Mouse (Mus musculus) stomach, embryonic 16.5 days (tissue): Measurements from ENCODE around the gene Nsun5. TPM values are rescaled to one million over a fixed set of nuclear protein-coding genes. Genes with fewer than 3 reads are reported as not detected.

Experiments
- ATAC-seq: fragments of 200-750 bp; cut with Nextera tagmentation; 2 replicates; pipeline ENCODE4 v1.8.0; 2017; ENCODE audit warnings: moderate number of reproducible peaks, moderate TSS enrichment; ENCODE audit not compliant: insufficient read depth, low FRiP score
- H3K27ac ChIP-seq: fragments of 300-500 bp; sonication (generic); 2 replicates; pipeline ENCODE4 v1.5.1; 2014; ENCODE audit warnings: low read length
- H3K27me3 ChIP-seq: fragments of 300-500 bp; sonication (generic); 2 replicates; pipeline ENCODE4 v1.6.1; 2014; ENCODE audit warnings: low read length, control low read depth, mixed read lengths; ENCODE audit not compliant: control insufficient read depth, insufficient read depth
- H3K36me3 ChIP-seq: fragments of 300-500 bp; sonication (generic); 2 replicates; pipeline ENCODE4 v1.6.1; 2014; ENCODE audit warnings: low read length; ENCODE audit not compliant: control insufficient read depth, insufficient read depth
- H3K4me1 ChIP-seq: fragments of 300-500 bp; sonication (generic); 2 replicates; pipeline ENCODE4 v1.6.1; 2014; ENCODE audit warnings: low read length, control low read depth, mixed read lengths; ENCODE audit not compliant: control insufficient read depth, insufficient read depth
- H3K4me2 ChIP-seq: fragments of 300-500 bp; sonication (generic); 2 replicates; pipeline ENCODE4 v1.6.1; 2014; ENCODE audit warnings: low read depth, low read length, mixed read lengths
- H3K4me3 ChIP-seq: fragments of 300-500 bp; sonication (generic); replicated peaks from 2 replicates; pipeline ENCODE4 v1.5.1; 2014; ENCODE audit warnings: mild to moderate bottlenecking, low read length
- H3K9ac ChIP-seq: fragments of 300-500 bp; sonication (generic); 2 replicates; pipeline ENCODE4 v1.6.1; 2014; ENCODE audit warnings: low read length
- H3K9me3 ChIP-seq: fragments of 300-500 bp; sonication (generic); replicated peaks from 2 replicates; pipeline ENCODE4 v1.6.1; 2016; ENCODE audit warnings: low read length, control low read depth; ENCODE audit not compliant: control insufficient read depth
- WGBS: fragments of 180-500 bp; shearing (Covaris S2); extraction: QIAGEN DNeasy Blood & Tissue Kit; methylation state at CpG from one replicate; pipeline ENCODE4 v1.1.7; 2014; 5-methylcytosine and 5-hydroxymethylcytosine counted together
- polyA plus RNA-seq: library from polyadenylated mRNA; unstranded; fragments of >200 nt; fragmentation: Nextera tagmentation; extraction: Ambion mirVana; gene quantifications from 2 replicates; pipeline ENCODE4 v1.2.1, GENCODE M21; 2015

The Nsun5 gene
- polyA plus RNA-seq, 1 experiment from 2014 or later: 31.5 TPM

DNA sequence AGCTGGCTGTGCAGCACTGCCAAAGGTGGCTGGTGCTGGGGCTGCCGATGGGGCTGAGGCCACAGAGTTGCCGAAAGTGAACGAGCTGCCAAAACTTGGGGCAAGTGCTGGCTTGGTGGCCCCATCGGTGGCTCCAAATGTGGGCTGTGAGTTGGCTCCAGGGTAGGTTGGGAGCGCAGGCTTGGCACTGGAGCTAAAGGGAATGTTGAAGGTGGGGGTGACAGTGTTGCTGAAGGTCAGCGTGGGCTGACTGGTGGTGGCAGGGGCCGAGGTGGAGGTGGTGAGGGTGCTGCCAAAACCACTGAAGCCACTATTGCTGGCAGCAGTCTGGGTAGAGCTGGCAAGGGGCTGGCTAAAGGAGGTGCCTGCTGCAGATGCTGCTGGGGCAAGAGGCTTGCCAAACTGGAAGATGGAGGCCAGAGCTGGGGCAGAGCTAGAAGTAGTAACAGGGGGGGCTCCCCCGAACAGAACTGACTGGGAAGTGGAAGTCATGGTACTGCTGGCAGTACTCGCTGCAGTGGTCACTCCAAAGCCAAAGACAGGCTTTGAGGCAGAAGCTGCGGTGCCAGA is 11.7 kb downstream of the Nsun5 start:
- 93% methylated on average over 10 of the region's 10 CpGs for WGBS
- Histone ChIP-seq H3K4me2 (no peak overlapping the region), H3K9me3 (no peaks in the 10 kb centered on the region), H3K9ac (no peak overlapping the region), H3K27me3 (no peaks in the 10 kb centered on the region), H3K36me3 (peaks cover 38% of the 10 kb centered on the region), H3K27ac (no peak overlapping the region), H3K4me3 (no peak overlapping the region), H3K4me1 (no peaks in the 10 kb centered on the region)
- ATAC-seq: no peak

DNA sequence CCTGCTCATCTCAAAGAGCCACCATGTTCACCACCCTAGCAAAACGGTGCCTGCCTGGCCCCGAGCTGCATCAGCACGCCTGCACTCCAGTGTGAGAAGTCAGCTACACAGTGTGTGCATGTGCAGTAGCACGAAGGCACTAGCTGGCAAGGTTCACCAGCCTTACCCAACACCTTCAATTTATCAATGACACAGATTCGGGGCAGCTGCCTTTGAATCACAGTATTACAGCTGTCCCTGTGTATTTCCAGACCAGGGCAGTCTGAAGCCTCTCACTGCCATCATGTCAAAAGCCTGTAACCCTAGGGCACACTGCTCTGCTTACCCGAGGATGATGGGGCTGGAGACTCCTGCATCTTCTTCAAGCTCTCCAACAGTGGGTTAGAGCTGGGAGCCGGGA is 13.0 kb downstream of the Nsun5 start:
- no peak for ATAC-seq
- Histone ChIP-seq H3K36me3 (peaks cover 51% of the 10 kb centered on the region), H3K27ac (no peak overlapping the region), H3K4me1 (no peaks in the 10 kb centered on the region), H3K4me3 (no peak overlapping the region), H3K9me3 (no peaks in the 10 kb centered on the region), H3K9ac (no peak overlapping the region), H3K4me2 (no peak overlapping the region), H3K27me3 (no peaks in the 10 kb centered on the region)
- WGBS: 89% methylated on average over 7 of the region's 7 CpGs

- peaks cover 56% of the 10 kb centered on the region for H3K36me3 ChIP-seq
- no peak for ATAC-seq
These were observed 14.0 kb downstream of the Nsun5 start for GRCm38 (mm10) chr5:135383771-135384170.

DNA sequence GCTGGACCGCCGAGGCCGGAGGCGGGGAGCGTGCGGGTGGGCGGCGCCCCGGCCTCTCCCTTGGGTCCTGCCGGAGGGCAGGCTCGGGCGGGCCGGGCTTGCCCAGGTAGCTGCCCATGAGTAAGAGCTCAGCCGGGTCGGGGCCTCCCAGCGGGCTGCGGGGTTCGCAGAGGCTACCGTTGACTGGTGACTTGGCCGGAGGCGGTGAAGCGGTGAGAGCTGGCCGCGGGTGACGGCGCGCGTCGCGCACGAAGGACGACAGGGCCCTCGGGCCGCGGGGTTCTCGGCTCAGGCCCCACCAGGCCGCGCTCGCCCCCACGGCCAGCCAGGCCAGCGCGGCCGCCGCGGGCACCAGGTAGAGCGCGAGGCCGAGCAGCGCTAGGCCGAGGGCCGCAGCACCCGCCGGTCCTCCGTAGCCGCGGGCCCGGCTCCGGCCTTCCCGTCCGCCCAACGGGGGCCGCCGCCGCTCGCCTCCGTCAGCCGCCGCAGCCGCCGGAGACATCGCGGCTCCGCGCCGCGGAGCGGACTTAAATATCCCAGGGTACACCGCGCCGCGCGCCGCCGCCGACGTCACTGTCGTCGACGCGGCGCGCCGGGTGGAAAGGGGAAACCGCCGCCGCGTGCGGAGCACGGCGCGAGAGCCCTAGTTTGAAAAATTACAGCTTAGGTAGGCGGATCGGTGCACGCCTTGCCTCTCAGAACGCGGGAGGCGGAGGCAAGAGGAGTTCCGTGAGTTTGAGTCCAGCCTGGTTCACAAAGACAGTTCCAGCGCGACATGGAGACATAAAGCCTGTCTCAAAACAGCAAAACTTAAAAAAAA is 24.5 kb downstream of the Nsun5 start, which contains the start of gene Pom121:
Gene Pom121, minus strand, starts transcription at position 543 of the 820 bp plus-strand sequence.
- WGBS: under 1% methylated on average over 104 of the region's 110 CpGs
- Histone ChIP-seq H3K9me3 (no peaks in the 10 kb centered on the region), H3K4me3 (peak within 1 kb of the TSS; percentile 83), H3K4me2 (peak within 1 kb of the TSS; percentile 73), H3K4me1 (peaks cover 10% of the 10 kb centered on the region), H3K9ac (peak within 1 kb of the TSS; percentile 98), H3K36me3 (peaks cover 18% of the 10 kb centered on the region), H3K27ac (peak within 1 kb of the TSS; percentile 86), H3K27me3 (no peaks in the 10 kb centered on the region)
- peak; percentile 93 for ATAC-seq

More at GRCm38 (mm10) chr5:135383771-135384170, 14.0 kb downstream of the Nsun5 start:
- Histone ChIP-seq H3K27me3 (no peaks in the 10 kb centered on the region), H3K4me2 (no peak overlapping the region), H3K4me1 (no peaks in the 10 kb centered on the region), H3K27ac (no peak overlapping the region), H3K9ac (no peak overlapping the region), H3K9me3 (no peaks in the 10 kb centered on the region), H3K4me3 (no peak overlapping the region)
- WGBS: 81% methylated on average over 10 of the region's 10 CpGs

GRCm38 (mm10) chr5:135395826-135396225 is 26.1 kb downstream of the Nsun5 start:
- H3K36me3 ChIP-seq: peaks cover 6% of the 10 kb centered on the region; the same call in 1 of the 2 replicates
- H3K27ac ChIP-seq: no peak overlapping the region
- no peaks in the 10 kb centered on the region for H3K9me3 ChIP-seq
- H3K4me3 ChIP-seq: no peak overlapping the region
- ATAC-seq: no peak
- no peaks in the 10 kb centered on the region for H3K27me3 ChIP-seq
- 45% methylated on average over 5 of the region's 5 CpGs for WGBS
- H3K4me1 ChIP-seq: peaks cover 10% of the 10 kb centered on the region
- H3K9ac ChIP-seq: no peak overlapping the region
- H3K4me2 ChIP-seq: no peak overlapping the region

DNA sequence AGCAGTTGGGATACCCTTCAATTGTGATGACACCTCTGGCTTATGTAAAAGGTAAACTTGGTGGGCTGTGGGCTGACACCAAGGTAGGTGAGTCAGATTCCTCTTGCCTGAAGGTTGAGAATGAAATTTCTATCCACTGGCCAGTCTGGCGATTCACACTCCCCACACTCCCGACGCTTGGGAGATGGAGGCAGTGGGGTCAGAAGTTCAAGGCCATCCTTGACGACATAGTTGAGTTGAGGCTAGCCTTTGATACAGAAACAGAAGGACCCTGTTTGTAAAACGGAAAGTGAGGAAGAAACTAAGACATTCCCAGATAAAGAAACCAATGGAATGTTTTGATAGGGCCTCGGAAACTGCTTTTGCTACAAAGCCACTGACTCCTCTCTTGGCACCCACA is 29.6 kb downstream of the Nsun5 start:
- Histone ChIP-seq H3K27ac (no peak overlapping the region), H3K9me3 (no peaks in the 10 kb centered on the region), H3K4me2 (no peak overlapping the region), H3K27me3 (no peaks in the 10 kb centered on the region), H3K36me3 (no peaks in the 10 kb centered on the region), H3K9ac (no peak overlapping the region), H3K4me1 (no peaks in the 10 kb centered on the region), H3K4me3 (no peak overlapping the region)
- ATAC-seq: no peak
- WGBS: 49% methylated on average over 6 of the region's 6 CpGs

GRCm38 (mm10) chr5:135400244-135400643 is 30.5 kb downstream of the Nsun5 start:
- H3K4me1 ChIP-seq: no peaks in the 10 kb centered on the region
- H3K9ac ChIP-seq: no peak overlapping the region
- peak; percentile 63; the same call in 1 of the 2 replicates for ATAC-seq
- H3K27me3 ChIP-seq: no peaks in the 10 kb centered on the region
- H3K27ac ChIP-seq: no peak overlapping the region
- 5% methylated on average over 2 of the region's 2 CpGs for WGBS
- H3K36me3 ChIP-seq: no peaks in the 10 kb centered on the region
- no peaks in the 10 kb centered on the region for H3K9me3 ChIP-seq
- H3K4me2 ChIP-seq: no peak overlapping the region
- no peak overlapping the region for H3K4me3 ChIP-seq

GRCm38 (mm10) chr5:135404623-135405022 is 34.9 kb downstream of the Nsun5 start:
- Histone ChIP-seq H3K4me2 (no peak overlapping the region), H3K4me1 (no peaks in the 10 kb centered on the region), H3K27ac (no peak overlapping the region), H3K36me3 (no peaks in the 10 kb centered on the region), H3K9me3 (no peaks in the 10 kb centered on the region), H3K9ac (no peak overlapping the region), H3K4me3 (no peak overlapping the region), H3K27me3 (no peaks in the 10 kb centered on the region)
- WGBS: 38% methylated on average over 20 of the region's 20 CpGs
- no peak for ATAC-seq

GRCm38 (mm10) chr5:135405437-135405836 is 35.7 kb downstream of the Nsun5 start:
- H3K4me1 ChIP-seq: no peaks in the 10 kb centered on the region
- no peak overlapping the region for H3K4me2 ChIP-seq
- WGBS: 80% methylated on average over 9 of the region's 9 CpGs
- ATAC-seq: no peak
- no peak overlapping the region for H3K4me3 ChIP-seq
- no peaks in the 10 kb centered on the region for H3K36me3 ChIP-seq
- H3K9me3 ChIP-seq: no peaks in the 10 kb centered on the region
- H3K27ac ChIP-seq: no peak overlapping the region
- no peaks in the 10 kb centered on the region for H3K27me3 ChIP-seq
- H3K9ac ChIP-seq: no peak overlapping the region
